Mouse (Mus musculus) lung, adult 2 months (tissue): ENCODE data around the gene Skap1. TPM values are rescaled to one million over a fixed set of nuclear protein-coding genes. Genes with fewer than 3 reads are reported as not detected.

Experiments
- DNase-seq: peaks from one replicate; pipeline ENCODE4 v3.0.0; 2022
- H3K4me1 ChIP-seq: fragments of 200-500 bp; 2 replicates; pipeline ENCODE4 v1.6.1; 2011; ENCODE audit warnings: low read length; ENCODE audit not compliant: control insufficient read depth, insufficient read depth
- H3K4me3 ChIP-seq: fragments of 200-500 bp; replicated peaks from 2 replicates; pipeline ENCODE3; 2011; ENCODE audit warnings: low read depth, mild to moderate bottlenecking, control low read depth, low read length; ENCODE audit errors: extremely low read depth
- CTCF ChIP-seq: fragments of 200-500 bp; IDR thresholded peaks from 2 replicates; pipeline ENCODE4 v1.5.1; 2011; ENCODE audit warnings: mild to moderate bottlenecking, low read length, control low read depth; ENCODE audit not compliant: insufficient read depth
- POLR2A ChIP-seq: fragments of 200-500 bp; IDR thresholded peaks from 2 replicates; pipeline ENCODE4 v1.6.1; 2011; ENCODE audit warnings: low read depth, mild to moderate bottlenecking, control low read depth, low read length, borderline replicate concordance; ENCODE audit errors: extremely low read depth
- WGBS: fragments of 180-500 bp; shearing (Covaris S2); methylation state at CpG from one replicate; pipeline ENCODE4 v1.1.7; 2018; 5-methylcytosine and 5-hydroxymethylcytosine counted together
- polyA plus RNA-seq: library from polyadenylated mRNA; depleted of rRNA; stranded (reverse); fragments of >200 nt; gene quantifications from 2 replicates; pipeline ENCODE4 v1.2.3, GENCODE M21; 2012

Gene Skap1
- polyA plus RNA-seq, 1 experiment = 2.2 TPM

GRCm38 (mm10) chr11:96464716-96465060 is 295 bp downstream of the Skap1 start:
- peak overlapping the region; percentile 39 for H3K4me3 ChIP-seq
- H3K4me1 ChIP-seq = no peaks in the 10 kb centered on the region
- no peak for TF ChIP-seq POLR2A
- TF ChIP-seq CTCF = no peak
- DNase-seq = no peak
- 29% methylated on average over 5 of the region's 5 CpGs for WGBS

GRCm38 (mm10) chr11:96465426-96466056 is 1.1 kb downstream of the Skap1 start:
- DNase-seq = no peak
- 76% methylated on average over 10 of the region's 10 CpGs for WGBS

GRCm38 (mm10) chr11:96466382-96466781 is 2.0 kb downstream of the Skap1 start:
- no peak overlapping the region for H3K4me3 ChIP-seq
- DNase-seq = no peak
- TF ChIP-seq CTCF = no peak
- no peak for TF ChIP-seq POLR2A
- whole genome bisulfite sequencing = 38% methylated on average over 7 of the region's 7 CpGs
- H3K4me1 ChIP-seq = no peaks in the 10 kb centered on the region

More at GRCm38 (mm10) chr11:96465426-96466056, 1.1 kb downstream of the Skap1 start:
- TF ChIP-seq CTCF (no peak), POLR2A (no peak)
- H3K4me3 ChIP-seq = no peak overlapping the region
- no peaks in the 10 kb centered on the region for H3K4me1 ChIP-seq

GRCm38 (mm10) chr11:96466987-96467386 is 2.6 kb downstream of the Skap1 start:
- no peak for TF ChIP-seq POLR2A
- no peak for TF ChIP-seq CTCF
- Histone ChIP-seq H3K4me3 (no peak overlapping the region), H3K4me1 (no peaks in the 10 kb centered on the region)
- DNase-seq = no peak
- WGBS = 45% methylated on average over 7 of the region's 7 CpGs

GRCm38 (mm10) chr11:96468048-96468745 is 3.8 kb downstream of the Skap1 start:
- DNase-seq = no peak
- H3K4me3 ChIP-seq = no peak overlapping the region
- TF ChIP-seq CTCF = no peak
- no peak for TF ChIP-seq POLR2A
- 40% methylated on average over 9 of the region's 9 CpGs for WGBS
- H3K4me1 ChIP-seq = no peaks in the 10 kb centered on the region

- 49% methylated on average over 3 of the region's 3 CpGs for WGBS
- no peak overlapping the region for H3K4me3 ChIP-seq
- TF ChIP-seq POLR2A (no peak), CTCF (no peak)
- H3K4me1 ChIP-seq = no peaks in the 10 kb centered on the region
- no peak for DNase-seq
Observed at GRCm38 (mm10) chr11:96482711-96483110, 18.3 kb downstream of the Skap1 start.

GRCm38 (mm10) chr11:96483179-96483578 is 18.8 kb downstream of the Skap1 start:
- Histone ChIP-seq H3K4me1 (no peaks in the 10 kb centered on the region), H3K4me3 (no peak overlapping the region)
- TF ChIP-seq CTCF = no peak
- no peak for TF ChIP-seq POLR2A
- DNase-seq = no peak

GRCm38 (mm10) chr11:96498481-96498880 is 34.1 kb downstream of the Skap1 start:
- no peaks in the 10 kb centered on the region; the same call in 1 of the 2 replicates for H3K4me1 ChIP-seq
- 63% methylated on average over 8 of the region's 8 CpGs for WGBS
- no peak for DNase-seq
- no peak overlapping the region for H3K4me3 ChIP-seq
- TF ChIP-seq CTCF (no peak), POLR2A (no peak)

GRCm38 (mm10) chr11:96501042-96501441 is 36.6 kb downstream of the Skap1 start:
- 67% methylated on average over 6 of the region's 6 CpGs for WGBS
- no peak for DNase-seq
- no peaks in the 10 kb centered on the region; the same call in 1 of the 2 replicates for H3K4me1 ChIP-seq
- no peak for TF ChIP-seq CTCF
- TF ChIP-seq POLR2A = no peak
- H3K4me3 ChIP-seq = no peak overlapping the region

- WGBS = 39% methylated on average over 3 of the region's 3 CpGs
- DNase-seq = no peak
- Histone ChIP-seq H3K4me1 (no peaks in the 10 kb centered on the region; the same call in 1 of the 2 replicates), H3K4me3 (no peak overlapping the region)
- TF ChIP-seq POLR2A (no peak), CTCF (no peak)
Observed at GRCm38 (mm10) chr11:96502948-96503347, 38.6 kb downstream of the Skap1 start.
